Mouse (Mus musculus): Measurements from ENCODE around the gene Chrm4. TPM values are rescaled to one million over a fixed set of nuclear protein-coding genes. Genes with fewer than 3 reads are reported as not detected.
A peak's percentile ranks its signal among the peaks of the same experiment; 100 is the strongest.

Gene Chrm4
- total RNA-seq, 2 experiments from 2014 or later, result not detected

- DNase-seq (ENCODE audit: low spot score), result peak; percentile 76
Observed at GRCm38 (mm10) chr2:91944170-91944950, 17.3 kb downstream of the Chrm4 start.

GRCm38 (mm10) chr2:91945483-91945882, 18.4 kb downstream of the Chrm4 start, which contains the start of gene Gm9821:
TSS of gene Gm9821 (plus strand) at chr2:91945703.
- DNase-seq (ENCODE audit: low spot score), result no peak

- peak; percentile 59 for DNase-seq (ENCODE audit: low spot score)
Observed at GRCm38 (mm10) chr2:91946836-91947235, 19.8 kb downstream of the Chrm4 start.

- peak; percentile 72 for DNase-seq (ENCODE audit: low spot score)
Observed at GRCm38 (mm10) chr2:91947397-91948150, 20.5 kb downstream of the Chrm4 start.

- DNase-seq (ENCODE audit: low spot score), result no peak
Observed at GRCm38 (mm10) chr2:91948151-91948509, 21.1 kb downstream of the Chrm4 start.

- DNase-seq (ENCODE audit: low spot score), result peak; percentile 40
Observed at GRCm38 (mm10) chr2:91948792-91949241, 21.8 kb downstream of the Chrm4 start.

GRCm38 (mm10) chr2:91949411-91950274, 22.6 kb downstream of the Chrm4 start:
- DNase-seq (ENCODE audit: low spot score), result peak; percentile 61

- peak; percentile 59 for DNase-seq (ENCODE audit: low spot score)
Observed at GRCm38 (mm10) chr2:91950275-91951085, 23.4 kb downstream of the Chrm4 start.

GRCm38 (mm10) chr2:91953825-91954224, 26.8 kb downstream of the Chrm4 start:
- DNase-seq (ENCODE audit: low spot score), result peak; percentile 52

- DNase-seq (ENCODE audit: low spot score), result no peak
Observed at GRCm38 (mm10) chr2:91955121-91955591, 28.1 kb downstream of the Chrm4 start.

GRCm38 (mm10) chr2:91955875-91956274, 28.8 kb downstream of the Chrm4 start:
- DNase-seq (ENCODE audit: low spot score), result no peak

- DNase-seq (ENCODE audit: low spot score), result no peak
Observed at GRCm38 (mm10) chr2:91957096-91957495, 30.0 kb downstream of the Chrm4 start.

GRCm38 (mm10) chr2:91958049-91958448, 31.0 kb downstream of the Chrm4 start:
- no peak for DNase-seq (ENCODE audit: low spot score)

GRCm38 (mm10) chr2:91958701-91959457, 31.8 kb downstream of the Chrm4 start:
- peak; percentile 66 for DNase-seq (ENCODE audit: low spot score)

- no peak for DNase-seq (ENCODE audit: low spot score)
Observed at GRCm38 (mm10) chr2:91959544-91960410, 32.7 kb downstream of the Chrm4 start.

- no peak for DNase-seq (ENCODE audit: low spot score)
Observed at GRCm38 (mm10) chr2:91960459-91960858, 33.4 kb downstream of the Chrm4 start.

- no peak for DNase-seq (ENCODE audit: low spot score)
Observed at GRCm38 (mm10) chr2:91961901-91962761, 35.1 kb downstream of the Chrm4 start.

- DNase-seq (ENCODE audit: low spot score), result no peak
Observed at GRCm38 (mm10) chr2:91962864-91963401, 35.9 kb downstream of the Chrm4 start.

Data from gastrocnemius, adult 18-20 months (tissue).